Comparison of ENCODE assay signal across 20 mouse cellular contexts in genomic region chr1:138504228-138504627, GRCm38 (mm10).
DNase-seq lines count a peak whose midpoint lies in the region; ATAC-seq and TF ChIP-seq lines count a peak whose summit lies in the region.
"Had no signal": no experiment of that assay in that cellular context is flagged by ENCODE, and none has a peak within 500 bp of the region (broad histone marks: within the 10 kb centered on the region; RNA-seq: fewer than 3 reads in every experiment).

No protein-coding gene starts in this region.

- WGBS in heart, embryonic 11.5 days (ENCODE audit: insufficient replicate concordance): 29% methylated on average over 5 of the region's 5 CpGs
- 76% methylated on average over 5 of the region's 5 CpGs for WGBS in kidney, adult 2 months
- 29% methylated on average over 5 of the region's 5 CpGs for WGBS in limb, embryonic 10.5 days
- 37% methylated on average over 5 of the region's 5 CpGs for WGBS in midbrain, embryonic 15.5 days
- 66% methylated on average over 5 of the region's 5 CpGs for WGBS in intestine, postnatal 0 days

- no peaks in the 10 kb centered on the region for H3K36me3 ChIP-seq in heart, embryonic 11.5 days (ENCODE audit: control insufficient read depth, insufficient read depth, low read length)
- peaks cover 1% of the 10 kb centered on the region; the same call in 1 of the 2 replicates for H3K36me3 ChIP-seq in kidney, adult 2 months (ENCODE audit: control insufficient read depth, insufficient read depth, low read length)
- H3K36me3 ChIP-seq in limb, embryonic 10.5 days: no peaks in the 10 kb centered on the region
- no peaks in the 10 kb centered on the region for H3K36me3 ChIP-seq in midbrain, embryonic 15.5 days (replicated peaks)
- no peaks in the 10 kb centered on the region for H3K36me3 ChIP-seq in intestine, postnatal 0 days (ENCODE audit: control insufficient read depth, insufficient read depth)
- H3K36me3 ChIP-seq: embryonic facial prominence, embryonic 10.5 days; heart, embryonic 10.5 days; intestine, embryonic 15.5 days; kidney, embryonic 15.5 days; limb, embryonic 15.5 days; liver, embryonic 15.5 days had no signal

- no peak overlapping the region for H3K4me3 ChIP-seq in heart, embryonic 11.5 days (ENCODE audit: low read depth, low read length)
- no peak overlapping the region for H3K4me3 ChIP-seq in kidney, adult 2 months (ENCODE audit: insufficient read depth, low read depth, low read length)
- no peak overlapping the region for H3K4me3 ChIP-seq in limb, embryonic 10.5 days
- H3K4me3 ChIP-seq in midbrain, embryonic 15.5 days: no peak overlapping the region
- no peak overlapping the region for H3K4me3 ChIP-seq in intestine, postnatal 0 days (ENCODE audit: low read depth, low read length)
- H3K4me3 ChIP-seq: embryonic facial prominence, embryonic 10.5 days; heart, embryonic 10.5 days; intestine, embryonic 15.5 days; kidney, embryonic 15.5 days; limb, embryonic 15.5 days; liver, embryonic 15.5 days had no signal

- H3K4me2 ChIP-seq in heart, embryonic 11.5 days: peak overlapping the region; percentile 45
- peak overlapping the region; percentile 16; the same call in 1 of the 2 replicates for H3K4me2 ChIP-seq in midbrain, embryonic 15.5 days
- no peak overlapping the region for H3K4me2 ChIP-seq in intestine, postnatal 0 days (replicated peaks; ENCODE audit: low read depth)
- H3K4me2 ChIP-seq: intestine, embryonic 15.5 days; kidney, embryonic 15.5 days; limb, embryonic 15.5 days; liver, embryonic 15.5 days had no signal

- H3K9me3 ChIP-seq in heart, embryonic 11.5 days (replicated peaks; ENCODE audit: control insufficient read depth, low read length): no peaks in the 10 kb centered on the region
- H3K9me3 ChIP-seq in limb, embryonic 10.5 days (replicated peaks): no peaks in the 10 kb centered on the region
- H3K9me3 ChIP-seq in midbrain, embryonic 15.5 days: no peaks in the 10 kb centered on the region
- H3K9me3 ChIP-seq in intestine, postnatal 0 days (ENCODE audit: control insufficient read depth): no peaks in the 10 kb centered on the region
- H3K9me3 ChIP-seq: embryonic facial prominence, embryonic 10.5 days; G1E; heart, embryonic 10.5 days; intestine, embryonic 15.5 days; kidney, embryonic 15.5 days; limb, embryonic 15.5 days; liver, embryonic 15.5 days had no signal

- H3K27ac ChIP-seq in heart, embryonic 11.5 days (ENCODE audit: low read depth, low read length): no peak overlapping the region
- no peak overlapping the region for H3K27ac ChIP-seq in kidney, adult 2 months (ENCODE audit: insufficient read depth, low read depth, low read length)
- H3K27ac ChIP-seq in limb, embryonic 10.5 days: peak overlapping the region; percentile 58
- H3K27ac ChIP-seq in midbrain, embryonic 15.5 days: peak overlapping the region; percentile 69
- no peak overlapping the region for H3K27ac ChIP-seq in intestine, postnatal 0 days (ENCODE audit: low read depth, low read length)
- H3K27ac ChIP-seq: embryonic facial prominence, embryonic 10.5 days; heart, embryonic 10.5 days; intestine, embryonic 15.5 days; kidney, embryonic 15.5 days; limb, embryonic 15.5 days; liver, embryonic 15.5 days; macrophage had no signal

- no peaks in the 10 kb centered on the region for H3K27me3 ChIP-seq in heart, embryonic 11.5 days (ENCODE audit: control insufficient read depth, insufficient read depth, low read length)
- no peaks in the 10 kb centered on the region for H3K27me3 ChIP-seq in kidney, adult 2 months (replicated peaks; ENCODE audit: control insufficient read depth, insufficient read depth, low read length)
- no peaks in the 10 kb centered on the region for H3K27me3 ChIP-seq in limb, embryonic 10.5 days (ENCODE audit: low read depth, poor library complexity, severe bottlenecking)
- no peaks in the 10 kb centered on the region for H3K27me3 ChIP-seq in midbrain, embryonic 15.5 days (replicated peaks)
- H3K27me3 ChIP-seq in intestine, postnatal 0 days (replicated peaks; ENCODE audit: control insufficient read depth, insufficient read depth, low read length): no peaks in the 10 kb centered on the region
- H3K27me3 ChIP-seq: intestine, embryonic 15.5 days; kidney, embryonic 15.5 days; limb, embryonic 15.5 days; liver, embryonic 15.5 days had no signal

- DNase-seq in heart, adult 8-10 months (ENCODE audit: low spot score): no peak
- peak; percentile 17 for DNase-seq in kidney, adult 2 months
- no peak for DNase-seq in kidney, postnatal 25 days
- DNase-seq in limb, embryonic 10.5 days (ENCODE audit: low spot score): no peak
- DNase-seq in gastrocnemius, adult 18-20 months (ENCODE audit: low spot score): no peak
- DNase-seq: cerebellum, adult 2 months; cerebellum, postnatal 36 days; gastrocnemius, postnatal 25 days; right cerebral cortex, postnatal 4 days had no signal

- no peak for ATAC-seq in heart, embryonic 11.5 days (replicated peaks; ENCODE audit: insufficient number of reproducible peaks, low FRiP score, low TSS enrichment)
- ATAC-seq in midbrain, embryonic 15.5 days (replicated peaks): 0 out of 2 replicates have a peak, but pooled peaks have one; percentile 15
- ATAC-seq in intestine, postnatal 0 days: no peak
- ATAC-seq: intestine, embryonic 15.5 days had no signal

- no peak for TF ChIP-seq CTCF in kidney, adult 2 months (conservative IDR thresholded peaks at IDR 0.05; ENCODE audit: insufficient read depth, insufficient read length, low read depth, low read length)
- TF ChIP-seq CTCF in intestine, postnatal 0 days (IDR thresholded peaks at IDR 0.05; ENCODE audit: low read depth): no peak

- TF ChIP-seq POLR2A in kidney, adult 2 months (IDR thresholded peaks at IDR 0.05; ENCODE audit: low read depth, low read length): no peak

- peaks cover 14% of the 10 kb centered on the region for H3K4me1 ChIP-seq in heart, embryonic 11.5 days (ENCODE audit: control insufficient read depth, insufficient read depth, low read length)
- peaks cover 14% of the 10 kb centered on the region for H3K4me1 ChIP-seq in kidney, adult 2 months (ENCODE audit: control insufficient read depth, insufficient read depth, low read length)
- H3K4me1 ChIP-seq in limb, embryonic 10.5 days: peaks cover 52% of the 10 kb centered on the region
- peaks cover 49% of the 10 kb centered on the region for H3K4me1 ChIP-seq in midbrain, embryonic 15.5 days
- no peaks in the 10 kb centered on the region for H3K4me1 ChIP-seq in intestine, postnatal 0 days (replicated peaks; ENCODE audit: control insufficient read depth, insufficient read depth, low read length)
- H3K4me1 ChIP-seq: intestine, embryonic 15.5 days; liver, embryonic 15.5 days had no signal

- H3K9ac ChIP-seq in heart, embryonic 11.5 days (ENCODE audit: low read depth, low read length): no peak overlapping the region
- H3K9ac ChIP-seq in midbrain, embryonic 15.5 days: no peak overlapping the region
- H3K9ac ChIP-seq in intestine, postnatal 0 days (ENCODE audit: low read depth, low read length): no peak overlapping the region
- H3K9ac ChIP-seq: intestine, embryonic 15.5 days; kidney, embryonic 15.5 days; limb, embryonic 15.5 days; liver, embryonic 15.5 days had no signal

Comparison
In these comparisons a context has a peak if more than half of its experiments do, and no peak if none do; other contexts are left out.
1. H3K27ac ChIP-seq: peak in limb, embryonic 10.5 days (single experiment) and midbrain, embryonic 15.5 days (single experiment); none in heart, embryonic 11.5 days (single experiment), kidney, adult 2 months (single experiment) and intestine, postnatal 0 days (single experiment).